Mouse (Mus musculus) heart, adult 2 months (tissue): ENCODE data around the gene Hdac9. TPM values are rescaled to one million over a fixed set of nuclear protein-coding genes. Genes with fewer than 3 reads are reported as not detected.

Source experiments
- DNase-seq, 2 experiments: peaks; one replicate each; pipeline ENCODE4 v3.0.0; 2021
- H3K27ac ChIP-seq: fragments of 200-600 bp; 2 replicates; pipeline ENCODE4 v1.8.1; 2022
- H3K27me3 ChIP-seq: fragments of 200-500 bp; 2 replicates; pipeline ENCODE4 v1.6.1; 2012; ENCODE audit warnings: mild to moderate bottlenecking, low read length, inconsistent platforms, mixed read lengths; ENCODE audit not compliant: control insufficient read depth, insufficient read depth
- H3K36me3 ChIP-seq: fragments of 200-500 bp; 2 replicates; pipeline ENCODE4 v1.6.1; 2012; ENCODE audit warnings: low read length, inconsistent platforms; ENCODE audit not compliant: control insufficient read depth, insufficient read depth
- H3K4me1 ChIP-seq: fragments of 200-500 bp; 2 replicates; pipeline ENCODE4 v1.6.1; 2011; ENCODE audit warnings: low read length; ENCODE audit not compliant: control insufficient read depth, insufficient read depth
- H3K4me3 ChIP-seq: fragments of 200-600 bp; 2 replicates; pipeline ENCODE4 v1.8.1; 2022
- H3K79me2 ChIP-seq: fragments of 200-500 bp; replicated peaks from 2 replicates; pipeline ENCODE4 v1.6.1; 2012; ENCODE audit warnings: mild to moderate bottlenecking, inconsistent platforms, low read length, moderate library complexity, mixed read lengths; ENCODE audit not compliant: control insufficient read depth, insufficient read depth
- H3K9ac ChIP-seq: fragments of 200-500 bp; 2 replicates; pipeline ENCODE4 v1.6.1; 2012; ENCODE audit warnings: low read depth, mild to moderate bottlenecking, control low read depth, inconsistent platforms, low read length, mixed read lengths
- CTCF ChIP-seq: fragments of 200-600 bp; IDR thresholded peaks from 2 replicates; pipeline ENCODE4 v1.8.1; 2022; ENCODE audit warnings: antibody characterized with exemption, mild to moderate bottlenecking, moderate library complexity
- EP300 ChIP-seq: fragments of 200-500 bp; IDR thresholded peaks from 2 replicates; pipeline ENCODE4 v1.6.1; 2011; ENCODE audit warnings: low read depth, low read length, control low read depth; ENCODE audit not compliant: insufficient read depth
- POLR2A ChIP-seq: fragments of 200-500 bp; IDR thresholded peaks from 2 replicates; pipeline ENCODE4 v1.6.1; 2011; ENCODE audit warnings: mild to moderate bottlenecking, low read depth, low read length, control low read depth; ENCODE audit not compliant: insufficient read depth
- WGBS: fragments of 180-500 bp; shearing (Covaris S2); methylation state at CpG from one replicate; pipeline ENCODE4 v1.1.7; 2018; 5-methylcytosine and 5-hydroxymethylcytosine counted together
- intact Hi-C: fragments of 180-260 bp; cut with DNase I; formaldehyde crosslinking; loops from one replicate; pipeline ENCODE4 v1.15.1; 2025
- polyA plus RNA-seq: library from polyadenylated mRNA; depleted of rRNA; stranded (reverse); fragments of >200 nt; gene quantifications from 2 replicates; pipeline ENCODE4 v1.2.3, GENCODE M21; 2012
- total RNA-seq, 2 experiments: library from RNA; stranded (reverse); gene quantifications; 2 replicates each; pipeline ENCODE4 v1.2.3; 2021

Hdac9 gene
- total and polyA plus RNA-seq, 3 experiments = 10.8 to 19.9 (median 18.8) TPM

DNA sequence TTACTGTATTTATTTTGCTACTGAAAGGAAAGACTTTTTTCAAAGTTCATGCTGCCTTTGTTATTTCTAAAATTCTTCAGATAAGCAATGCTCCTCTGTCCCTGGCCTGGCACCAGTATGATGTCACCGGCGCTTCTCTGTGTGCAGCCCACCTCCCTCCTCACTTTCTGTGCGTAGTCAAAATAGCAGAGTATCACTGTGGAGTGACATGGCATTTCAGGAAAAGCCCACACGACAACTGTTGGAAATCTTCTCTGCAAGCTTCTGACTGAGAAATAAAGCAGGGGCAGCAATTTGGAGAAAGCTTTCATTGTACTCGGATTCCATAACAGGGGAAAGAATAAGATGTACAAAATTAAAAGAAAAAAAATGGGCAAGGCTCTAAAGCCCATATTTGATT lies 302.1 kb downstream of the Hdac9 start:
- H3K4me3 ChIP-seq = no peak overlapping the region
- H3K27me3 ChIP-seq = no peaks in the 10 kb centered on the region
- H3K79me2 ChIP-seq = no peaks in the 10 kb centered on the region; the same call in 1 of the 2 replicates
- H3K4me1 ChIP-seq = peaks cover 2% of the 10 kb centered on the region; the same call in 1 of the 2 replicates
- no peak for DNase-seq
- H3K9ac ChIP-seq = no peak overlapping the region
- intact Hi-C loops = no loop called here
- H3K27ac ChIP-seq = no peak overlapping the region
- TF ChIP-seq POLR2A (no peak), EP300 (no peak), CTCF (no peak)
- 63% methylated on average over 5 of the region's 5 CpGs for WGBS
- no peaks in the 10 kb centered on the region for H3K36me3 ChIP-seq

GRCm38 (mm10) chr12:34612511-34612910 lies 304.4 kb downstream of the Hdac9 start:
- H3K79me2 ChIP-seq = no peaks in the 10 kb centered on the region; the same call in 1 of the 2 replicates
- TF ChIP-seq EP300 (no peak), CTCF (no peak), POLR2A (no peak)
- H3K9ac ChIP-seq = no peak overlapping the region
- intact Hi-C loops = no loop called here
- DNase-seq = no peak
- WGBS = 87% methylated on average over 3 of the region's 3 CpGs
- H3K27me3 ChIP-seq = no peaks in the 10 kb centered on the region
- H3K4me3 ChIP-seq = no peak overlapping the region
- H3K27ac ChIP-seq = no peak overlapping the region
- peaks cover 2% of the 10 kb centered on the region; the same call in 1 of the 2 replicates for H3K4me1 ChIP-seq
- no peaks in the 10 kb centered on the region for H3K36me3 ChIP-seq

GRCm38 (mm10) chr12:34604521-34604920 lies 312.4 kb downstream of the Hdac9 start:
- H3K4me3 ChIP-seq = no peak overlapping the region
- H3K79me2 ChIP-seq = no peaks in the 10 kb centered on the region
- intact Hi-C loops = no loop called here
- no peak overlapping the region for H3K9ac ChIP-seq
- DNase-seq = no peak
- no peak for TF ChIP-seq POLR2A
- TF ChIP-seq CTCF = no peak
- no peaks in the 10 kb centered on the region for H3K27me3 ChIP-seq
- H3K4me1 ChIP-seq = no peaks in the 10 kb centered on the region
- 94% methylated on average over 4 of the region's 4 CpGs for WGBS
- H3K27ac ChIP-seq = no peak overlapping the region
- H3K36me3 ChIP-seq = no peaks in the 10 kb centered on the region

DNA sequence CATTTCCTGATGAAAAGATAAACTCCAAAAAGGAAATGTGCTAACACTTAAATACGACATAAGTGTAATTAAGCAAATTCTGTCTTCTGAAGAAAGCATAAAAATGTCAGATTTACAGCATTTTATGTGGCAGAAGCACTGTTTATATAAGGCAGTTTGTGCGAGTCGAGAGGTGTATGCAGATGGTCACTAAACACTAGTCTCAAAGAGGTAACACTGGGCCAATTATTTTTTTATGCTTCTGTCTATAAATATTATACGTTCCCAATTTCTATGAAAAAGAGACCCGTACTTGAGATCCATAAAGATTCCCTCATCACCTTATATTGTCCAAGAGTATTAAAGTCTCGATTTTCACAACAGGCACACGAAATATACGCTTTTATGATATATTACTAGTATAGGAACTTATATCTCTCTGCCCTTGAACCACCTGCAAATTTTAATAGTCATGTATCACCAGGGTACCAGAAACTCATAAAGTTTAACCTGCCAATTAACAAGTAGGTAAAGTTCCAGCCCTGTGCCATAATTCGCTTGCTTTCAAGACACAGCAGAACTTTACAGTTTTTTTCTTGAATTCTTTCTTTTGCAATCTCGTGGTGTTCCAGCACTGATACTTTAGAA lies 322.6 kb downstream of the Hdac9 start:
- H3K4me3 ChIP-seq = no peak overlapping the region
- intact Hi-C loops = no loop called here
- 84% methylated on average over 10 of the region's 10 CpGs for WGBS

GRCm38 (mm10) chr12:34587171-34587570 lies 329.7 kb downstream of the Hdac9 start:
- 59% methylated on average over 4 of the region's 4 CpGs for WGBS
- H3K27me3 ChIP-seq = no peaks in the 10 kb centered on the region; the same call in 1 of the 2 replicates
- H3K27ac ChIP-seq = no peak overlapping the region
- no peak overlapping the region for H3K9ac ChIP-seq
- no peaks in the 10 kb centered on the region for H3K36me3 ChIP-seq
- no peak for DNase-seq
- 0 out of 2 replicates have a peak, but pooled peaks cover 2% of the 10 kb centered on the region for H3K79me2 ChIP-seq
- no peaks in the 10 kb centered on the region for H3K4me1 ChIP-seq
- no peak overlapping the region for H3K4me3 ChIP-seq
- intact Hi-C loops = no loop called here
- TF ChIP-seq CTCF (no peak), EP300 (no peak), POLR2A (no peak)

More for the DNA sequence above, 322.6 kb downstream of the Hdac9 start:
- H3K4me1 ChIP-seq = no peaks in the 10 kb centered on the region; the same call in 1 of the 2 replicates
- H3K9ac ChIP-seq = no peak overlapping the region
- H3K79me2 ChIP-seq = no peaks in the 10 kb centered on the region
- no peaks in the 10 kb centered on the region for H3K27me3 ChIP-seq
- H3K36me3 ChIP-seq = no peaks in the 10 kb centered on the region
- no peak for DNase-seq
- no peak overlapping the region for H3K27ac ChIP-seq
- TF ChIP-seq CTCF (no peak), POLR2A (no peak), EP300 (no peak)

GRCm38 (mm10) chr12:34582522-34582921 lies 334.4 kb downstream of the Hdac9 start:
- Histone ChIP-seq H3K27me3 (no peaks in the 10 kb centered on the region; the same call in 1 of the 2 replicates), H3K4me1 (no peaks in the 10 kb centered on the region; the same call in 1 of the 2 replicates), H3K9ac (no peak overlapping the region), H3K4me3 (no peak overlapping the region), H3K27ac (no peak overlapping the region), H3K79me2 (0 out of 2 replicates have a peak, but pooled peaks cover 2% of the 10 kb centered on the region), H3K36me3 (no peaks in the 10 kb centered on the region)
- DNase-seq = no peak
- 84% methylated on average over 4 of the region's 4 CpGs for WGBS
- TF ChIP-seq CTCF (no peak), EP300 (no peak), POLR2A (no peak)
- intact Hi-C loops = no loop called here
